Mouse (Mus musculus) 3T3-L1 (cell line): Measurements from ENCODE around the gene Ddx54.

Experiments used
- DNase-seq: peaks from one replicate; pipeline ENCODE4 v3.0.0-alpha.2; 2015; ENCODE audit warnings: low read depth, low spot score

Gene Ddx54

DNA sequence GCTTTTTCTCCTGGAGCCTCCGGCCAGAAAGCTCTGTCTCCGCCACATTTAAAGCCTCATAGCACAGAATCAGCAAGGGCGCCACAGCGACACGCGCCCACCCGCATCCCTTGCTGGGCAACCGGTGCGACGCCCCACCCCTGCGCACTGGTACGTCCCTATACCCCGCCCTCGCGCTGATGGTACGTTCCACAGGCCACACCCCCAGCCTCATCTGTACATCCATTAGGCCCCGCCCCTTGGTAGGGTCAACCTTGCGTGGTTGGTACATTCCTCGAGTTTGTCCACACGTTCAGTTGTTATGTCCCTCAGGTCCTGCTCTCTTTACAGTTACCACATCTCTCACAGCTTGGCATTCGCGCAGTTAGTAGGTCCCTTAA, at the start of gene Ddx54, which contains the start of gene Rita1:
Ddx54 (plus strand) TSS at position 298 of the 380 bp plus-strand sequence.
Rita1 (minus strand) TSS at position 148 of the 380 bp plus-strand sequence.
- peak; percentile 96 for DNase-seq

DNA sequence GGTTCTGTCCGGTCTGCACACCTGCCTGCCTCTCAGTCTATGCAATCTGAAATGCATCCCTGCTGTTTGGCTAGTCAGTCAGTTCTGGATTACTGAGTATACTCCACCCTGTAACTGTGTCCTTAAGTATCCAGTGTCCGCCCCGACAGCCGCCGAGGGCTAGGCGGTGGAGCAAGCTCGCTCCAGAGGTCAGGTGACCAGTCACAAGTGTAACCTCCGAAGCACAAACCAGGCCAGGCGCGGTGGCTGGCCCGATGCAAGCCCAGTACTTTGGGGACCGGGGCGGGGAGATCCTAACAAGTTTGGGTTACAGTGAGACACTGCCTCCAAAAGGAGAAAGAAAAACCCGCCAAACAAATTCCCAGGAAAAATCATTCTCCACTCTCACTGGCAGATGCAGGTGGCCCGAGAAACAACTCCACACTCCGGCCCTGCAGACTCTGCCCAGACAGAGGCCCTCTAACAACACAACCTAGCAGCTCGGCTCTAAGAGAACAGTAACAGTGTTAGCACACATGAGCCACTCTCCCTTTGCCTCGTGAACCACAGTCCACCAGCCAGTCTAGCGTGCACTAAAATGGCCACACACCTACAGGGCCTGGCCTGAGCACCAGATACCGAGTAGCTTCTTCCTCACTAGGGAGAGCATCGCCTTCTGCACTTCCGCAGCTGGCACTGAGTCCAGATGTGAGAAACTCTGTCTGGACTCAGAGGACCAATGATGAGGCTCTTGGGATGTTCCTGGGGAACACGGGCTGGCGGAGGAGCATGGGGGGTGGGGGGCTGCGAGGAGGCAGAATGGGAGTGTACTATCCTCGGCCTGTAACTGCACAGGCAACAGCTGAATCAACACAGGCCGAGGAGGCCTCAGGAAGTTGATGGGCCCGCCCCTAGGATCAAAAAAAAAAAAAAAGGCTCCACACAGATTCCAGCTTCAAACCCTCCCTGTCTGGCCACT, 49.3 kb upstream of the Ddx54 start:
- DNase-seq = peak; percentile 68

DNA sequence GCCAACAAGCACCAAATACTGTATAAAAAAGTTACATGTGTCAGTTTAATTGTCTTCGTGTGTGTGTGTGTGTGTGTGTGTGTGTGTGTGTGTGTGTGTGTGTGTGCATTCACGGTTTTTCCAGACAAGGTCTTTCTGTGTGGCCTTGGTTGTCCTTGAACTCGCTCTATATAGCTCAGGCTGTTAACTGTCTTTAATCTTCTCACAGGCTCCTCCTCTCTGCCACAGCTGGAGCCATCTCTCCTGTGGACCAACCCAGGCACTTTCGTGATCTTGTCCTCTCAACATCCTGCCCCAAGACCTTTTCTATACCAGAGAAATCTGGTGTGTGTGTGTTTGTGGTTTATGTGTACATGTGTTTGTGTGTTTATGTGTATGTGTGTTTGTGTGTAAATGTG, 48.6 kb upstream of the Ddx54 start:
- no peak for DNase-seq

DNA sequence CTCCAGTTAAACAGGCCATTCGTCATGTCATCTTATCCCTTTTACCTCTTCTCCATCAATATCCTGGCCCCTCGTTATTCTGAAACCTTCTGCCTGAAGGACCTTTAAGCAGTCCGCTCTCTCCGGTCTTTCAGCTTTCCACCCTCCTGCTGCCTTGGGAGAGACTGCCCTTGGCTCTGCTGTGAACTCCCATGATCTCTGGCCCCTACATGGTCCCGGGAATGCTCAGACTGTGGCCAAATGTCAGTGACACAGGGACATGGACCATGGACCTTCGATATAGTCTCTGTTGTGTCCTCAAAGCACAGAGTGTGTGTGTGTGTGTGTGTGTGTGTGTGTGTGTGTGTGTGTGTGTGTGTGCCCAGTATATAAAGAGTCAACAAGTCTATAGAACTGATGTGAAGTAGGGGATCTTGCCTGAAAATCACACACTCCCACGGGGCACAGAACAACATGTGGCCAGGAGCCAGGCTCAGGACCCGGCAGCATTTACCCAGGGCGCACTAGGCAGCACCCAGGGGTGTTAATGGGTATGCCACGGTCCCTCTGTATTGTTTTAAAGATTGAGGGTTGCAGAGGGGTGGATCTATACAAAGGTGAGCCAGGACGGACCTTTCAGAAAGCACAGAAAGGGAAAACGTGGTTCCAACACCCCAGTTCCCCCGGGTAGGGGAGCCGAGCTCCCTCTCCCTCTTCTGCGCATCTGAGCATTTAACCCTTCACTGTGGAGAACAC, 47.2 kb upstream of the Ddx54 start:
- DNase-seq = no peak

DNA sequence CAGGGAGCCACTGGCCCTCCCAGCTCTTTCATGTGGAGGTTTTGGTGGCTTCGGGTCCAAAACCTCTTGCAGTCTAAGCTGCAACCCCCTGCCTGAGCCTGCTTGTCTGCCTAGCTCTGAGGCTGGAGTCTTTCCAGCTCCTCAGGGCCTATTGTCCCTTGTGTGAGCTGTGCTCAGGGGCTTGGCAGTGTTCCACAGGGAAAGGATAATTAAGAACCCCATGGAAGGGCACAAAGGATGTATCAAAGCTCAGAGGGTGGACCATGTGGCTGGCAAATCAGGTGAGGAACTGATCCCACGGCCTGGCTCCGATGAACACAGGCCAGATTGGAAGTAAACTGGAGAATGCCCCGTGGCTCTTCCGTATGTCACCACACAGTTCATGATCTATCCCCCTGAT, 46.4 kb upstream of the Ddx54 start:
- DNase-seq = no peak

- DNase-seq = peak; percentile 51
Observed at GRCm38 (mm10) chr5:120566681-120567252, 45.8 kb upstream of the Ddx54 start.

- no peak for DNase-seq
Observed at GRCm38 (mm10) chr5:120567253-120567701, 45.3 kb upstream of the Ddx54 start.

GRCm38 (mm10) chr5:120567761-120568211, 44.8 kb upstream of the Ddx54 start:
- DNase-seq = no peak

DNA sequence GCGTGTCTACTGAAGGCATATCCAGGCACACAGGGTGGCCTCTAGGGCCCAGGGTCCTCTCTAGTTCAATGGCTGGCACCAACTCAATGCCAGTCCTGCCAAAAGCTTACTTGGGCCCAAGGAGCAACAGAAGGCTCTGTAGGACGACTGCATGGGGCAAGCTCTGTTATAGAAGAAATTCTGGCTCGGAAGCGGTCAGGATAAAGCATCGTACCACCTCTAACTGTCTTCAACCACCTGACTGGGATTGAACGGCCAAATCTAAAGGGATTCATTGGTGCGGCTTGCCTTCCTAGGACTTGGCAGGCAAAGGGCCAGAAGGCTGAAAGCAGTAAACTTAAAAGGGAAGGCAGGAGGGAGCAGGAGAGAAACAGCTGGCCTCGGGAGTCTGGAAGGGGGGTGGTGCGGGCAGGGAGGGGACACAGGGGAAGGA, 44.2 kb upstream of the Ddx54 start:
- DNase-seq = no peak

GRCm38 (mm10) chr5:120568964-120569363, 43.6 kb upstream of the Ddx54 start:
- DNase-seq = no peak

DNA sequence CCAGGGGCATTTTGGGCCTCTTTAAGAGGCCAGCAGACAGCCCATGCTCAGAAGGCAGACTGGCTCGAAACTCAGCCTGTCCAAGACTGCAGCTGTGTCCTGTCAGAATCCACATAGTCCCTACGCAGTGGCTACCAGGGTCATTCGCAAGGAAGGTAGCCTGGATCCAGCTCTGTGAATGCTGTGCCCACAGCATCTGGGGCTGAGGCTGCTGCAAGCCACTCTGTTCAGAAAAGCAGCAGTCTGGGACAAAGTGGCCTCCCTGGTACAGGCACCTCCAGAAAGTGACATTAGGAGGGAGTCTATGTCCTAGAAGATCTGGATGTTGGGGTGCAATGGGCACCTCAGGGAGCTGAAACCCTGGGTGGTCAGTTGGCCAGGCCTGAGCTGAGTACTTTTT, 42.7 kb upstream of the Ddx54 start:
- no peak for DNase-seq

- DNase-seq = no peak
Observed at GRCm38 (mm10) chr5:120570289-120570897, 42.1 kb upstream of the Ddx54 start.

DNA sequence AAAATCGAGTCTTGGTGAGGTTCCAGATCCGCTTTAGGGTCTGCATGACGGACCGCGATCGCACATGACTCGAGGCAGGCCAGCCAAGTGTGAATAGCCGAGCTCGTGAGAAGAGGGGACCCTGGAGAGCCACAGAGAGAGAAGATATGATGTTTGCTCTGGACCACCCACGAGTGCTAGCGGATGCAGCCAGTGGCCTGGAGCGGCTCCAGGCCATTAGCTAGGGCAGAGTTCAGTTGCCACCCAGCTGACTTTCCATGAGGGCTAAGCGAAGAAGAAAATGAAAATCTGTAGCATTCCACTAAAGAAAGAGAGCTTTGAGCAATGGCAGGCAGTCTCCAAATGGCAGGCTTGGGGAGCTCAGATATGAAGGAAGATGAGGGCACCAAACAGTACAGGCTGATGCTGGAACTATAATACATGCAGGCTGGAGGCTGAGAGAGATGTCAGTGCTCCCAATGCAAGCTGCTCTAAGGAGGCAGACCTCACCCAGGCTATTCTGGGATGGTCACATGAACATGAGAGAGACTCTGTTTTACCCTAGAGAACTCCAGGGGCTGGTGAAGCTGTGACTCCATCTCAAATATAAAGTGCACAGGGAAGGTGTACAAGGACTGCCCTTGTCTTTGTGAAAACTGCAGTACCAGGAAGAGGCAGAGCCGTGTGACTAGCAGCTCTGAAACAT, 41.3 kb upstream of the Ddx54 start:
- no peak for DNase-seq

GRCm38 (mm10) chr5:120574469-120575063, 38.0 kb upstream of the Ddx54 start:
- DNase-seq = no peak

GRCm38 (mm10) chr5:120576781-120577301, 35.7 kb upstream of the Ddx54 start:
- no peak for DNase-seq

DNA sequence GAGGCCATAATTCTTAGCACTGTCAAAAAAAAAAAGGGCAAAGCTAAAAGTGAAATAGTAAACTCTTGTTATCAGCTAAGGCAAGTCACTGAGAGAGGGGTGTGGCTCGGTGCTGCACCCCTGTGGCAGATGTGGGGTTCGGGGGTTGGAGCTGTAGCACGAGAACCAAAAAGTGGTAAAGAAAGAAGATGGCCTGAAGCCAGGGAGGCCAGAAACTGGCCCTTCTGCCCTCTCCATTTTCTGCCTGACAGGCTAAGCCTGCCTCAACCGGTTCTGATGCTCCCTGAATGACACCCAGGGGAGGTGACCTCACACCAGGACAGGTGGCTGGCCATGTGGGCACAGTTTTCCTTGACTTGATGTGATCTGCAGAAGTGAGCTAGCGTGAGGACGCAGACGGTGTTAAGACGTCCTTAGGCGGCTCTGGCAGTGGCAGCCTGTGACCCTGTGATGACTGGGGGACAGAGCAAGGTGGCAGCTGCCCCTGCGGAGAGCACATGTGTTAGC, 34.6 kb upstream of the Ddx54 start:
- DNase-seq = no peak

DNA sequence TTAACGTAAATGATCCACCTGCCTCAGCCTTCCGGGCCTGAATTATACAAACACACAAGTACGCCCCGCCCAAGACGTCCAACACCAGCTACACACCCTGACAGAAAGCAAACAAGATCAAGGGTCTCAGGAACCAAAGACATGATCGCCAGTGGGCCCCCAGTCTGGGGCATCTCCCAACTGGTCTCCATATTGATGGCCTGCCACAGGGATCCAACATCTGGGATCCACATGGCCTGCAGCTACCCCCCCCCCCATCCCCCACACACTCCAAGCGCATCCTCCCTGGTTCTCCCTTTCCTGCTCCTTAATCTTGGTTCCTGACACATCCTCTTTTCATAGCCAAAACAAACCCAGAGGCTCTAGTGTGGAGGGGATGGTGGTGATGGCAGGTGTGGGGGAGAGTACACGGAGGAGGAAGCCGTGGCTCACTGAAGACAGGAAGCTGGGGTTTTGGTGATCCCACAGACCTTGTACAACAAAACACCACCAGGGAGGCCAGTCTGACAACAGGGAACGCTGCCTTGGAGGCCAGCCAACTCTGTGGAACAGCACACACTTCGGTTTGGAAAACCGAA, 33.9 kb upstream of the Ddx54 start:
- DNase-seq = peak; percentile 48

DNA sequence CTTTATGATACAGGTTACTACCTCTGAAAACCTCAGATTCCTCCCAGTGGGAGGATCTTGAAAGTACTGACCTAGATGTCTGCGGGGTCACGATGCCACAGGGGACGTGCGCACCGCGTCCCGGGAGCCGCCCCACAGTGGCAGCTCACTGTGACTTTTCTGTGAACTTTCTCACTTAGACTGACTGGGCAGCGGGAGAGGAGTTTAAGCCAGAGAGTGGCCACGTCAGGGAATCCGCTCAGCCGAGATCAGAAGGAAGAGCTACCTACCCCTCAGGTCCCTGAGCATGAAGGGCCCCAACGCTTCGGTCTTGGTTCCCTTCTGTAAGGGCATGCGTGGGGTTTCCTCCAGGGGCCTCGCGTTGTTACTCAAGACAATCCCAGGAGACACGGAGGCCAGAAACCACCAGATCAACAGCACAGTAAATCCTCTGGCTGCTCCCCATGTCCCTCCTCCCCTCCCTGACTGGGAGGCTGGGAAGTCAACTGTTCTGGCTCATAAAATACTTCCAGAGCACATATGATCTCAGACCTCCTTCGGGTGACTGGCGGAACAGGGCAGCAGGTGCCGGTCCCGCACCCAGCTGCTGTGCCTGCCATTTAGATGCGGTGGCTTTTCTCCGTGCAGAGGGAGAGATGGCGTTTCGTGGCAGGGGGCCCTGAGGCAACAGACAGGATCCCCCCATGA, 33.2 kb upstream of the Ddx54 start:
- DNase-seq = peak; percentile 42
